Mouse (Mus musculus) T-helper 1 cell (primary cell): ENCODE results near the gene Ankrd13c.
"Not testable (repeated sequence)": the region's sequence is repeated elsewhere in the genome, so short reads cannot be mapped to it uniquely, and the experiment has no call there.

Source experiments
- in situ Hi-C: fragments of 300-600 bp; cut with MboI, MseI; formaldehyde crosslinking; loops from one replicate; pipeline ENCODE4 v1.15.1; 2025; ENCODE audit warnings: high pct_unique_total_duplicates

Gene Ankrd13c

DNA sequence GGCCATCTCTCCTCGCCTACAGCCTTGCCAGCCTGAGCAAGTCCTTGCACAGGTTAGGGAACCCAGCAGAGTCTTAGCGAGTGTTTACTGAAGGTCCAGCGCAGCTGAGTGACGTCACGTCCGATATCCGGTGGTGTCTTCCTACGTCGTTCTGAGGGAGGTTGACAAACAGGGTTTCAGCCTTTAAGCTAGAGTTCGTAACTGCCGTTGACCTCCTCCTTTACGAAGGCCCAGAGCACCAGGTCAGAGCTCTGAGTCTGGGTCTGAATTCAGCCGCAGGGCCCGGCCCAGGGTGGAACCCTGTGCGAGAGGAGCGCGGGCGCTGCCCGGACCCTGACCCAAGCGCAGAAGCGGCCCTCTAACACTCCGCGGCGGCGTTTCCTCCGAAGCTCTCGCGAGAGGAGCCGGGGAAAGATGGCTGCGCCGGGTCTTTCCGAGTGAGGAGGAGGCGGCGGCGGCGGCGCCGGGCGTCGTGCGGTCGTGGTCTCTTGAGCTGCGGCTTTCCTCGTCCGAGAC, at the start of gene Ankrd13c:
Gene Ankrd13c, plus strand, starts transcription at position 397 of the 516 bp plus-strand sequence.
- in situ Hi-C loops, result no loop called here

DNA sequence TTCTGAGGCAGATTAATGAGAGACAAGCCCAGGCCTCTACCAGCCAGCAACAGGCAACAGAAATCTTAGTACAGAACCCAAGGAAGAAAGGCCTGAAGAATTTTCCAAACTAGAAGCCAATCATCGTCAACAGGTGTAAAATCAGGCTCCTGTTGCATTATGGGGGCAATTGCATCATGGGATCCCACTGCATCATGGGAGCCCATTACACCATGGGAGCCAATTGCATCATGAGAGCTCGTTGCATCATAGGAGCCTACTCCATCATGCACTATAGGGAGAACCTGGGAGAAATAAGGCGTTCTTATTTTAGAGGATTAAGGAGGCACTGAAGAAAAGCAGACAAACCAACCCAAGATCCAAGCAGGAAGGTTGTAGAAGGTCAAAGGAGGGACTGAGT, 49.4 kb upstream of the Ankrd13c start:
- in situ Hi-C loops, result no loop called here

DNA sequence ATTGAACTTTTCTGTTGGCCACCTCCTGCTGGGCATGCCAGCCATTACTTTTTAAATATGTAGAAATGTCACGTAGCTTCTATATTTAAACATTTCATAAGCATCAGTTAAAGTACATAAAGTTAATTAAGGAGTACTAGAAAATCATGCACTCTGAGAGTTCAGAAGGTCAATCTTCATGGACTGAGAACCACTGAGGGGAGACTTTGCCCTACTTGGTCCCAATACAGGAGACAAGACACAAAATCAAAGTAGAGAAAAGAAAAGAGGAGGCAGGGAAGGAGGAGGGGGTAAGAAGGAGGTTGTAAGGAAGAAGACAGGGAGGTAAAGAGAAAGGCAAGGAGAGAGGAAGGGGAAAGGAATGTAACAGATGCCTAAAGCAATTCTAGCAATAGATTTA, 47.1 kb upstream of the Ankrd13c start:
- in situ Hi-C loops, result no loop called here

DNA sequence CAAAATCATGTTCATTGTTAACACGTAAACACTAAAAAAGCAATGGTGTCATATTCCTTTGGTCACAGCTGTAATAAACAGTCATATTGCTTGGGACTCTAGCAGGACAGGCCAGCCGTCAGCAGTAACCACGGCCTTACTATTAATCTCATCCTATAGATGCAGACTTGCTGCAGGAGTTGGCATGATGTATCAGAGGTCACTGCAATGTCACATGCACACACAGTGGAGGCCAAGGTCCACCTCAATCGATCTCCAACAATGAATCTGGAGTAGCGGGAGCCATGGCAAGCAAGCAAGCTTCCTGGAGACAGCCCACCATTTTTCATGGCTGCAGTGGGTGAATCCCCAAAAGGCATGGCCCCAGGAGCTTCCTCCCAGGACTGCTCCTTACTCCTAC, 45.3 kb upstream of the Ankrd13c start:
- in situ Hi-C loops, result no loop called here

DNA sequence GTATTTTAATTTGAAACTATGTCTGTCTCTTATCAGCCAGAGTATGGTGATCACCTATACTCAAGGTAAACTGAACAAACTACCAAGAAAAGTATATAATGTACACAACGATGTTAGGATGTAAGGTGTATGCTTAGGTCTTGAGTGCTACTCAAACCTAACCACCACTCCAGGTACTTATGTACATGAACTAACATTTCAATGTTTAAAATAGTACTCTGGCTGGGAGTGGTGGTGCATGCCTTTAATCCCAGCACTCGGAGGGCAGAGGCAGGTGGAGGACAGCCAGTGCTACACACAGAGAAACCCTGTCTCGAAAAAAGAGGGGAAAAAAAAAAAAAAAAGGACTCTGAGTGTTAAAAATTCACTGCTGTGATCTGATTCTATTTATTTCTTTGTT, 38.9 kb upstream of the Ankrd13c start:
- in situ Hi-C loops, result no loop called here

DNA sequence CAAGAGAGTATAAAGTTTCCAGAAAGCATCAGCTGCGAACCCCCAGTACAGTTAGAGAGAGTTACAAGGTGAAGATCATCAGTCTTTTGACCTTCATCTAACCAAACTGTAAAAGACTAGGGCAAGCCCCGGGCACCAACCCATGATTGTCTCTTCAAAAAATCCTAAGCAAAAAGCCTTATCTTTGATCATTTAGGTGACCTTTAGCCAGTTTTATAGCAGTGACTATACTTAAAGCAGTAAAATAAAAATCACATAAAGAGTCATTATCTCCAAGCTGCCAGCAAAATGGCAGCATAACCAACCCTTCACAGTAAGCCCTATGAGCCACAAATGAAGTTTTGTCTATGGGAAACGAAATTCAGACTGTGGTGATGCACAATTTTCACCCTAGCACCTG, 36.8 kb upstream of the Ankrd13c start:
- in situ Hi-C loops, result no loop called here

DNA sequence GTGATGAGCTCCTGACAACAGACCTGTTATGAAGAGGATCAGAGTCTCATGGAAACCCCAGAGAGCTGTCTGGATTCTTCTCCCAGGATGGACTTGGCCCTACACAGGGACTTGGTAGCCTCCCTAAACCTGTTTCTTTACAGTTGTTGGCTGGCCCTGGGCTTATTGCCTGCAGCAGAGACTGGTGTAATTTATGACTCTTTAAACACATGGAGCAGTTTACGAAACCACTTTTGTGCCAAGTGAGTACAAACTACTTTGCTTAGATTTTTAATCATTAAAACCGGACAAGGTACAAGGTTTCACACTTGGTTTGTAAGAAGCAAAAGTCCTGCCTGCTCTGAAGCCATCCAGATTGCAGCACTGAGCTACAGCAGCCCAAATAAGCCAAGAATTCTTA, 34.9 kb upstream of the Ankrd13c start:
- in situ Hi-C loops, result no loop called here

DNA sequence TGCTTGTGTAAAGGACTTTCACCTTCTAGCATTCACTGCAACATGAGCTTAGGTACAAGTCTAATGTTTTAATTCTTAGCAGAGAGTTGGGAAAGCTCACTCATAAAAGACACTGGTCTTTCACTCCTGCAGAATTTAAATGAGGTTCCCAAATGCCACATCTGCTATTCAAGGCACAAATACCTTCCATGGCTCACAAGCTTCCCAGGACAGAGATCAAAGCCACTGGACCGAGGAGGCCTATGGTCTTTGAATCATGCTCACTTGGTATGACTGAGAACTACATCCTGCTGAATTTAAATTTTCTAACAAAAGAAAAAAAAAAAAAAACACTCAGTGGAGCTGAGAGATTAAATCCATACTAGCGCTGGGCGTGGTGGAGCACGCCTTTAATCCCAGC, 30.7 kb upstream of the Ankrd13c start:
- in situ Hi-C loops, result no loop called here

DNA sequence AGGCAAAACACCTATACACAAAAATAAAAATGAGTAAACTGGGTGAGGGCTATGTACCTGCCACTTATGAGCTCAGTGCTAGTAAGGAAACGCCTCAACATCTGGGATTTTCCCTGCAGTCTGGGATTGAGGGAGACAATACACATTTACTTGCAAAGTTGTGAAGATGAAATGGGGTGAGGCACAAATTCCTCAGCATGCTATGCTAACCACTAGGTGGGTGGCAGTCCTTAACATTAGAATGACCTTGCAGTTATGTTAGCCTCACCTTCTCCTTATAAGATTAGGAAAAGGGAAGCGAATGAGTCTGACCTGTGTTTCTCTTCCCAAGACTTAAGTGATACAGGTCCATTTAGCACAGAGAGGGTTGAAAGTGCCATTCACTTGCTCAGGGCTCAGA, 25.7 kb upstream of the Ankrd13c start:
- in situ Hi-C loops, result no loop called here

DNA sequence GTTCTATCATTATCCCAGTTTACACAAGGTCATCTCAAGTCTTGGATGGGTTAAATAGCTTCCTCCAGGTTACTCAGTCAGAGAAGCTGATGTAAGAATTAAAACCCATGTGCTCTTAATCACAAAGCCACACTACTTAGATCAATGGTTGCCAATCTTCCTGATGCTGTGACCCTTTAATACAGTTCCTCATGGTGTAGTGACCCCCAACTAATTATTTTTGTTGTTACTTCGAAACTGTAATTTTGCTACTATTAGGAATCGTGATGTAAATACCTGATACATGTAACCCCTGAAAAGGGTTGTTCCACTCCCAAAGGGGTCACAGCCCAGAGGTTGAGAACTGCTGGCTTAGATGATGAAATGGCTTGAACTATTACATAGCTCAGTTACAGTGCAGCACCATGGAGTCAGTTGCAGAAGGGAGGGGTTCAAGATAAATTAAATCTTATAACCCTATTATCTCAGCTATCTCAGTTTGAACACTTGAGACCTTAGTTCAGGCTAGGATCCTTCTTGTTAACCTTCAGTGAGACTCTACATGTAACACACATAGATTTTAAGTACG, 23.7 kb upstream of the Ankrd13c start:
- in situ Hi-C loops, result no loop called here

DNA sequence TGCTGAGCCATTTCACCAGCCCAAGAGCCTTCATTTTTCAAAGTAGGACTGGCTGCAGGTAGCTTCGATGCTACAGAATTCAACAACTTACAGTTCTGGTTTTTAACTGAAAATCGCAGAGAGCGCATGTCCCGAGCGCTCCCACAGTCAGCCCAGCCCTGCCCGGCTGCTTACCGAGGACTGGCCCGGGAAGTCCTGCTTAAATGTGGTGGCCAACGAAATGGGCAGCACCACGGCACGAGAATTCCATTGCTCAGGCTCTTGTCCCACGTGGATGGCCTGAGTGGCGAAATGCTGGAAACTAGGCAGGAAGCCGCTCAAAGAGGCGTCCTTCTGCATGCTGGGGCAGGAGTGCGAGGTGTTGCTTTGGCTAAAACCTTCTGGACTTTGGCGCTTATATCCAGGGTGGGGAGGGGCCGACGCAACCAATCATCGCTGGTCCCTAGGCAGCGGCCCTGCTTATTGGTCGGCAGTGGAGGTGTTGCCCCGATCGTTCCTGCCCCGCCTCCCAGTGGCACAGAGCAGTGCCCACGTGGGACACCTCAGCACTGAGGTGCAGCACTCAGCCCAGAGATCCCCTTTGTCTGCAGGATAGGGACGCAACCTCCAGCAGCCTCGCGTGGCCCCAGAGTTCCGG, 22.2 kb upstream of the Ankrd13c start, which contains the start of gene Cth:
Gene Cth, minus strand, starts transcription at position 386 of the 637 bp plus-strand sequence.
- in situ Hi-C loops, result no loop called here

DNA sequence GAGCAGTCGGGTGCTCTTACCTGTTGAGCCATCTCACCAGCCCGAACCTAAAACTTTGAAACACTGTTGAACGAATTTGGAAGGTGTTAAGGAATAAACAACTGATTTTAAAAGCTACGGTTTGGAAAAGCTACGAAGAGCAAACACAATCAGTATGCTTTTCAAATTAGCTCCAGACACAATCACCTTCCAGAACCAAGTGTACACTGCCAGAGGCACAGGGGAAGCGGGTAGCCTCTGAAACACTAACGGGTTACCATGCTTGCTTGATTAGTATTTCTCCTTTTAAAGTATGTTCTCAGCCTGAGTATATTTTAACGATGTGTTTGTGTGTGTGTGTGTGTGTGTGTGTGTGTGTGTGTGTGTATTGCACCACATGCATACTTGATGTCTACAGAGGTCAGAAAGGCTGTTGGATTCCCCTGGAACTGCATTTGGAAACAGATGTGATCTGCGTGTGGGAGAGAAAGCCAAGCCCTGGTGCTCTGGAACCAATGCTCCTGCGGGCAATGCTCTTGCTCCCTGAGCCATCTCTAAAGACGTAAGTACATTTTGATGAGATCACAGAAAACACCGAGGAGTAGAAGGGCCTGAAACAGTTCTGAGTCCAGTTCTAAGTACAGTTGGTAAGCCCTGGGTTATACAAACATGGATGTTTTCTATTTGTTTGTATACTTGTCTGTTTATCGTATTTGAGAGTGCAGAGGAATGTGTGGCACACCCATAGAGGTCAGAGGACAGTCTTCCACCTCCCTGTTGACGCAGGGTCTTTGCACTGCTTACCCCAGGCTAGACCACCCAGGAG, 21.1 kb upstream of the Ankrd13c start:
- in situ Hi-C loops, result no loop called here

DNA sequence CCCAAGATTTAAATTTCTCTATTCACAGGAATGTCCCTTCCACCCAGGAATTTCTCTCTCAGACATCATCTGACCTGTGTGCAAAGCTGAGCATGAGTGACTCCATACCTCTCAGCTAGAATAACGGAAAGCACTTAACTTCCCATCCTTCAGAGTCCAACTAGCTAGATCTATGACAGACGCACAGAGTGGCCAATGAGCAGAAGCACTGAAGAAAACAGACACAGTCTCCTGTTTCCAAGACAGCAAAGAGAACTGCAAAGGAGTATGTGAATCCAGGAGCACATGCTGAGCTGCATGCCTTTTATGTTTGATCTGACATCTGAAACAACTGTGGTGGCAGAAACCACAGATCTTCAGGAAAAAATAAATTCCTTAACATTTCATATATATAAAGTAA, 20.3 kb upstream of the Ankrd13c start:
- in situ Hi-C loops, result no loop called here

DNA sequence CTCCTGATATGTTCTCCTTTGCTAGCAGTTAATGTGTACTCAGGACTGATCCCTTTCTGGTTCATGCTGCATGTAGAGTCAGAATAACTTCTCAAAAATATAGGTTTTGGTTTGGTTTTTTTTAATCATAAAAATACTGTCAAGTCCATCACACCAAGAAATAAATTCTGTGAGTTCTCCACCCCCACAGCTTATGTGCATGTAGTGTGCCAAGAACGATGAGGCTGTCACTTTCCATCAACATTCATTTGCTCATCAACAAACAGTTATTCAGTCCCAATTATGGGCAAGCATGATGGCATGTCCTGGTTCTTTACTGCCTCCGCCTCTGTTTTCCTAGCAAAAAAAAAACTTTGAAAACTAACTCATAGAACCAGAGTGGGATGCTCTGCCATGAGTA, 18.3 kb upstream of the Ankrd13c start:
- in situ Hi-C loops, result no loop called here

DNA sequence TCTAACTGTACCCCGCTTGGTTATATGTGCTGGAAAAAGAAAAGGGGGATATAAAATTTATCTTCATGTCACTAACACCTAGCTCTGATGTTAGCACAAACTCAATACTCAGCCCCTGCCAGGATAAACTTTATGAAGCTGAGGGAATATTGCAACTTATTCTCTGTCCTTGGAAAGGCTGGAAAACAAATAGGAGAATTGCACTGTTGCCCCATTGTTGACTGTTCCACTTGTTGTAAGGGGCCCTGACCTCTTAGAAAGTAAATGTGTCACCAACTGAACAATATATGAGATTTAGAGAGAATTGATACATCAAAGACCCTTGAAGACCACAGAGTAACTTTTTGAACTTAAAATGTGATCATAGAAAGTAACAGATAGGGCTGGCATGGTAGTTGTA, 17.6 kb upstream of the Ankrd13c start:
- in situ Hi-C loops, result no loop called here

DNA sequence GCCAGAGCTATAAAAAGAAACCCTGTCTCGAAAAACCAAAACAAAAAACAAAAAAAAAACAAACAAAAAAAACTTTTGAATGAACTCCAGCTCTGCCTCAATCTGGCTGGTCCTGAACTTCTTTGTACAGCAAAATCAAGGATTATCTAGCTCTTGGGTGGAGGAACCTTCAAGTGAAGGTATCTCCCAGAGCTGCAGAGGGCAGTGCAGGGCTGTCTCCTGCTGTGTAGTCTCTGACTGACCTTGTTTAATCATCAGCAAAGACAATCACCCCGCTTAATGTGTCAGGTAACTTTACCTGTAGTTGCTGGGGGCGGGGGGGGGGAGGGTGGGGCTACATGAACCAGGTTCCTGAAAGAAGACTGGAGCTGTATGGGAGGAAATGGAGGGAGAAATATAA, 15.4 kb upstream of the Ankrd13c start:
- in situ Hi-C loops, result no loop called here

DNA sequence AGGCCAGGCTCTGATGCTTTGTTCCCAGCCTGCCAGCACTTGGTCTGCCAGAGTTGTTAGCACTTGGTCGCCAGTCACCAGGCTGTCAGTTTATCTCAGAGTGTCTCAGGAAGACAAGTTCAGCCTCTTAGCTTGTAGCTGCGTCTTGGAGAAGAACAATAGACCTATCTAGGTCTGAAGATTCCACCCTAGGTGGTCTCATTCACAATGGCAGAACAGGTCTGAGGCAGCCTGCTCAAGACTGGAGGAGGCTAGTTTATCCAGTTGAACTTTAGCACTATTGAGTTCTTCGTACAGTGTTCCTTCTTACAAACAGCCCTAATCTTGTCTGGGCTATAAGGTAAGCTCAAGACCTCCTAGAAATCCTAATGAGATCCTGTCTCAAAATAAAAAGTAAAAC, 15.0 kb upstream of the Ankrd13c start:
- in situ Hi-C loops, result no loop called here

DNA sequence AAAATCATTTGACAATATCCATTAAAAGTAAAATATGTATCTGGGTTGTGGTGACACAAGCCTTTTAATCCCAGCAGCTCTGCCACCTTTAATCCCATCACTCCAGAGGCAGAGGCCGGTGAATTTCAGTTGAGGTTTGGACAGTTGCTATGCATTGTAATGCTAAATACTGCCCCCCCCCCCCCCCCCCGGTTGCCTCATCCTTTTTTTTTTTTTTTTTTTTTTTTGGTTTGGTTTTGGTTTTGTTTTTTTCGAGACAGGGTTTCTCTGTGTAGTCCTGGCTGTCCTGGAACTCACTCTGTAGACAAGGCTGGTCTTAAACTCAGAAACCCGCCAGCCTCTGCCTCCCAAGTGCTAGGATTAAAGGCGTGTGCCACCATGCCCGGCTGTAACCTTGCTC, 13.8 kb upstream of the Ankrd13c start:
- in situ Hi-C loops, result not testable (repeated sequence)

DNA sequence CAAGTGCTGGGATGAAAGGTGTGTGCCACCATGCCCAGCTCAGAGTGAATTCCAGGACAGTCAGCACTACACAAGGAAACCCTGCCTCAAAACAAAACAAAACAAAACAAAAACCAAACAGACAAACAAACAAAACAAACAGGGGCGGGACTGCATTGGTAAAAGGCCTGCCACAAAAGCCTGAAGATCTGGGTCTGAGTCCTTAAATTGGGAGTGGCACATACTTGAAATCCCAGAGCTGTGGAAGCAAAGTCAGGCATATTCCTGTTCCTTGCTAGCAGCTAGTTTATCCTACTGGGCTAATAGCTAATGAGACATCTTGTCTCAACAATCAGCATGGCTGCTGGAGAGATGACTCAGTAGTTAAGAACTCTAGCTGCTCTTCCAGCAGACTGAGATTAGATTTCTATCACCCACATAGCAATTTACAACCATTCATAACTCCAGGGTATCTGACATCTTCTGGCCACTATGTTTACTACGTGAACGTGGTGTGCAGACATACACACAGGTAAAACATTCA, 12.7 kb upstream of the Ankrd13c start:
- in situ Hi-C loops, result no loop called here

DNA sequence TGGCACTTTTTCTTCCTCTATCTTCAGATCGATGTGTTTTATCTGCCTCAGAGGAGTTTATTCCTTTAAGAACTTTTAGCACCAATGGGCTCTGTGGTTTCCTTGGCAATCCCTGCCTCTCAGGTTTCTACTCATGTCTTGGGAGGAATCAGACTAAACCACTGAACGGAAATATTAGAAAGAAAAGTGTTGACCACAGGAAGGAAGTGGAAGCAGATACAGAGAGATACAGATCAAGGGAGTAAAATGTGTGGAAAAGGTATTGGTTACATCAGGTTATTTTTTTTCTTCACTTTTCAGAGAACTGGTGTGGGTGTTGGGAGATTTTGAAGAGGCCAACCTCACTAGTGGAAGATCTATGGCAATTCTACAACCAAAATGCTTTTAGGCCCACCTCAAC, 8.5 kb upstream of the Ankrd13c start:
- in situ Hi-C loops, result no loop called here

DNA sequence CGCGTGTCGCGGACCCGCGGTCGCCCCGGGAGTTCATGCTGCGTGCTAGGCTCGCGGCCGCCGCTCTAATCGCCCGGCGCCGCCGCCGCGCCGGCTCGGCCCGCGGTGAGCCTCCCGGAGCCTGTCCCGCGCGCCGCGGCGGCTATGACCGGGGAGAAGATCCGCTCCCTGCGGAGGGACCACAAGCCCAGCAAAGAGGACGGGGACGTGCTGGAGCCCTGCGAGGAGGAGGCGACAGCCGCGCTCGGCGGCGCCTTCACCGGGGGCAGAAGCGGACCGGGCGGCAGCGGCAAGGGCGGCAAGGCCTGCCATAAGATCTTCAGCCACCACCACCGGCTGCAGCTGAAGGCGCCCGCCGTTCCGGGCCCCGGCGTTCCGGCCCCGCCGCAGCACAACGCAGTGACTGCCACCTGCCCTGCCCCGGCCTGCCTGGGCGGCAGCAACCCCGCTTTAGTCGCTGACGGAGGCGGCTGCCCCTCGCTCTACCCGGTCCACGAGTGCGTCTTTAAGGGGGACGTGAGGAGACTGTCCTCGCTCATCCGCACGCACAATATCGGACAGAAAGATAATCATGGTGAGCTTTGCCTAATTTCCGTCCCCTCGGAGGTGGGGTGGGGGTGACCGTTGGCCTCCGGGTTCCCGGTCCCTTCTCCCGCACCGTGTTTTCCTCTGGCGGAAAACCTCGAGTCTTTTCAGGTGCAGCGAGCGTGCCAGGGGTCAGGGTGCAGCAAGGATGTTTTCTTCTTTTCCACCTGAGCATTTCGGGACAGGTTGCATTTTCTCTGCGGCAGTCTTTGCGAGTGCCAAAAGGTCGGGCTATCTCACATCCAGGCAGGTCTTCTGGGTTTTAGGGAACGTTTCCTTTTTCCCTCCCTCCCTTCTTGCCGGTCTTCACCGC, 593 bp downstream of the Ankrd13c start:
- in situ Hi-C loops, result no loop called here
